Mouse (Mus musculus) gonadal fat pad, adult 2 months (tissue): ENCODE measurements around the gene Gm44596. TPM values are rescaled to one million over a fixed set of nuclear protein-coding genes. Genes with fewer than 3 reads are reported as not detected.

ENCODE experiments used
- DNase-seq: peaks from one replicate; pipeline ENCODE4 v3.0.0-alpha.2; 2012; ENCODE audit warnings: low read depth
- polyA plus RNA-seq: library from polyadenylated mRNA; depleted of rRNA; stranded (reverse); fragments of >200 nt; gene quantifications from 2 replicates; pipeline ENCODE4 v1.2.3, GENCODE M21; 2012; rRNA removed

Gm44596 gene
- polyA plus RNA-seq, 1 experiment = not detected

DNA sequence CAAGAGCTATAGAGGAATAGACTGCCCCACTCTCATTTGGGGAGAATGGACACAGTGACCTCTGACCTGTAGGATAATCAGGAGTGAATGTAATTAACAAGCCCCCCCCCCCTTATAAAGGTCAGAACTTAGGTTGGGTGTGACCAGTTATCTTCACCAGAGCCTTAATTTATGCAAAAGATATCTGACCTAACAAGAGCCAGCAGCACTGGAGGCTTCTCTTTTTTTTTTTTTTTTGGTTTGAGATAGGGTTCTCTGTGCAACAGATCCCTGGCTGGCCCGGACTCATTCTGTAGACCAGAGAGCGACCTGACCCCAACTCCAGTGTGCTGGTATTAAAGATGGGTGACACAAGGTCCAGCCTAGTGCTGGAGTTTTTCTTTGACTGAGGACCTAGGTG lies 54.0 kb downstream of the Gm44596 start:
- no peak for DNase-seq

DNA sequence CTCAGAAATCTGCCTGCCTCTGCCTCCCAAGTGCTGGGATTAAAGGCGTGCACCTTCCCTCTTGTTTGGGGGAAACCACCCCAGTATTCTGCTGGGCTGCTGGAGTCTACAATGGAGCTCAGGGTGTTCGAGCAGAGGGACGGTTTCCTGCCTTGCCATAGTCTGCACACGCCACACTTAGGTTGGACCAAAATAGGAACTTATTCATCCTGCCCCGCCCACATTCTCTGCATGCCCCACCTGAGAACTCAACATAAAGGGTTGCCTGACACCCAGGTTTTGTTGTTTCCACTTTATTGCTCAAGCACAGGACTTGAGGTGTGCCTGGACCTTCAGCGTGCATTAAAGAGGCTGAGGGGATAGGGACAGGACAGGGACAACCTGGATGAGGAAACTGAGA lies 54.5 kb downstream of the Gm44596 start:
- DNase-seq = no peak

DNA sequence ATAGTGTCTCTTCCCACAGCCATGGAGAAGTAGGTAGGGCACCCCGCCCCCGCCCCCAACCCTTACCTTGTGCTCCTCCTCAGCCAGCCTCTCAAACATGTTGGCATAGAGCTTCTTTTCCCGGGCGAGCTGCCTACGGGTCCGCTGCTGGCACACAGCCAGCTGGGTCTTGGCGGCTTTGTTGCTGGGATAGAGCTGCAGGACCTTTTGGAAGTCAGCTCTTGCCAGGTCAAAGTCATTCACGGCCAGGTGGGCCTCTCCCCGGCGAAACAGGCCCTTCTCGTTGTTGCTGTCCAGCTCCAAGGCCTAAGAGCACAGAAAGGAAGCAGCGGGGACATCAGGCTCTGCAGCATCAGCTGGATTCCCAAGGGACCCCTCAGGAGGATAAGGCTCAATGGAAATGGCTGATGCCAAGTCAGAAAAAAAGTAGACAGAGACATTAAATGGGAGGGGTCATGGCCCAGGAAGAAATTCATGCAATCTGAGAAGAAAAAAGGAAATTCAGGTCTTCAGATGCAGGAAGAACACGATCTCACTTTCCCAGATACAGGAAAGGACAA lies 57.1 kb downstream of the Gm44596 start:
- DNase-seq = no peak

GRCm38 (mm10) chr6:128433566-128433965 lies 58.3 kb downstream of the Gm44596 start:
- no peak for DNase-seq

GRCm38 (mm10) chr6:128435474-128435873 lies 60.2 kb downstream of the Gm44596 start:
- no peak for DNase-seq

DNA sequence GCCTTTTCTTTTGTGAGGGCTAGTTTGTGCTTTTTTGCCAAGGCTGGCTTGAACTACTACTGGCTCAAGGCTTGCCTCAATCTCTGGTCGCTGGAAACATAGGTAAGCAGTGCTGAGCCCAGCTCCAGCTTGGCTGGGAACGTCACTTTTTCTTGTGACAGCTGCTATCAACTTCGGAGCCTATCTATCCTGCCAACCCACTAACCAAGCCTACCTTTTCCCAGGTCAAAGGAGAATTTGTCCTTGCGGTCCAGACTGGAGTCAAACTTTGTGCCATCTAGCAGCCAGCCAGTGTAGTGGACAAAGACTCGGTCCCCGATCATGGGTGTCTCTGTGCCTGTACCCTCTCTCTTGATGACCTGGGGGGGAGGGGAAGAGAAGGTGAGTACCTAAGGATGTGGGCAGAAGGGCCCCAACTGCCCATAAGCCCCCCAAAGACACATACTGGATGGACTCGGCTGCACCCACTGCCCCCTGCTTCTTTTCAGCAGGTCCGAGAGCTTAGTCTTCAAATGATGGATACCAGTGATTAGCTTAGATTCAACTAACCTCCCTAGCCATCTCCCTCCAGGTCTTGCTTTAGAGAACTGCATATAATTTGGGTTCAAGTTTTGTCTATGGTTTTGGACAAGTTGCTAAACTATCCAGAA lies 61.2 kb downstream of the Gm44596 start:
- DNase-seq = no peak

DNA sequence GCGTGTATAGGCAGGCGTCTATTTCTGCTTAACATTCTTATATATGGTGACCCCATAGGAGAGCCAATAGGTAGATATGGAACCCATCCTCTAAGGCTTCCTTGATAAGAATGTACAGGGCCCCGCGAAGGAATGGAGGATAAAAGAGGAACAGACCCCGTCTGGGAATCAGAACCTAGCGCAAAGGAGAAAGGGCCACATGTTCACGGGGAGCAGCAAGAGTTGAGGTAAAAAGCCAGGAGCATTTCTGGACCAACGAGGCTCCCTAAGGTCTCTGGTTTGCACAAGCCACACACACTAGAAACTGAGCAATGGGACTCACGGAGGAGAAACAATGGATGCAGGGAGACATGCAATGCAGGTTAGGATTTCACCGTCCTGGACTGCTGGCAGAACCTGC lies 62.0 kb downstream of the Gm44596 start:
- DNase-seq = no peak

GRCm38 (mm10) chr6:128437731-128438316 lies 62.5 kb downstream of the Gm44596 start:
- no peak for DNase-seq

DNA sequence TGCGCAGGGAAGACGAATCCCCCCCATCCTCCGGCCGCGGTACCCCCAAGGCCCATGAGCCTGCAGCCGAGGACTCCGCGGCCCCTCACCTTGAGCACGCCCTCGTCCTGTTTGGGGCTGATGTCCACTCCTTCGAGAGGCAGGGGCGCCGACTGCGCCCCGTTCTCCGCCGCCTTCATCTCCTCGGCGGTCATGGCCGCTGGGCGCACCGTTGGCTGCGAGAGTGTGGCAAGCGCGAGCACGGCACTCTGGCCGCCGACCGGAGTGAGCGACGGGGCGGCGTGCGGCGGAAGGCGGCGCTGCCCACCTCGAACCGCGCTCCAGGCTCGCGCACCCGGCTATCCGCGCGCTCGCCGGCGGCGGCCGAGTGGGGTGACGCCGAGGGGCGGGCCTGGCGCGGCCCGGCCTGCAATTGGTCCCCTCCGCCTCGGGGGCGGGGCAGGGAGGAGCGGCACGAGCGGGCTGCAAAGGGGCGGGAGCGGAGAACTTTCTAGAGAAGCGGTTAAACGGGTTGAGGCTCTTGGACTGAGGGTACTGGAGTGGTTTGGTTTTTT lies 63.1 kb downstream of the Gm44596 start, which contains the start of gene Fkbp4:
Fkbp4 (minus strand) TSS at position 361 of the 554 bp plus-strand sequence.
- DNase-seq = no peak

- no peak for DNase-seq
Measured at GRCm38 (mm10) chr6:128438871-128439341, 63.6 kb downstream of the Gm44596 start.

DNA sequence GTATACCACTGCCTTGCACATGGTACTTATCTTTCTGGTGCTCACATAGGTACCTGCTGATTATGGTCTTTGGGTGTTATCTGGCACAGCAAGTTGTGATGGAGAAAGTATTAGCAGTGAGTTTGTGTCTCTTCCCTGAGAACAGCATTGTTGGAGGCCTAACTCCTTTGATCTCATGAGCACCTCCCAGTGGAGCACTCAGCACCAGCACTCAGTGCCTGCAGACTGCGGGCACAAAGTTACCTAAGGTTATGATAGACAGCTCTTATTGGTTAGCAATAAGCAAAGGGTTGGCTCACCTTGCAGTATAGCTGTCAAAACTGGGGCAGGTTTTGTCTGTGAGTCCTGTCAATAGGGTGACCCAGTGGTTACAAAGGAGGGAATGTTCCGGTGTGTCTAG lies 64.9 kb downstream of the Gm44596 start:
- no peak for DNase-seq

- DNase-seq = no peak
Measured at GRCm38 (mm10) chr6:128445761-128446535, 70.6 kb downstream of the Gm44596 start.

GRCm38 (mm10) chr6:128447063-128447462 lies 71.8 kb downstream of the Gm44596 start:
- DNase-seq = no peak

DNA sequence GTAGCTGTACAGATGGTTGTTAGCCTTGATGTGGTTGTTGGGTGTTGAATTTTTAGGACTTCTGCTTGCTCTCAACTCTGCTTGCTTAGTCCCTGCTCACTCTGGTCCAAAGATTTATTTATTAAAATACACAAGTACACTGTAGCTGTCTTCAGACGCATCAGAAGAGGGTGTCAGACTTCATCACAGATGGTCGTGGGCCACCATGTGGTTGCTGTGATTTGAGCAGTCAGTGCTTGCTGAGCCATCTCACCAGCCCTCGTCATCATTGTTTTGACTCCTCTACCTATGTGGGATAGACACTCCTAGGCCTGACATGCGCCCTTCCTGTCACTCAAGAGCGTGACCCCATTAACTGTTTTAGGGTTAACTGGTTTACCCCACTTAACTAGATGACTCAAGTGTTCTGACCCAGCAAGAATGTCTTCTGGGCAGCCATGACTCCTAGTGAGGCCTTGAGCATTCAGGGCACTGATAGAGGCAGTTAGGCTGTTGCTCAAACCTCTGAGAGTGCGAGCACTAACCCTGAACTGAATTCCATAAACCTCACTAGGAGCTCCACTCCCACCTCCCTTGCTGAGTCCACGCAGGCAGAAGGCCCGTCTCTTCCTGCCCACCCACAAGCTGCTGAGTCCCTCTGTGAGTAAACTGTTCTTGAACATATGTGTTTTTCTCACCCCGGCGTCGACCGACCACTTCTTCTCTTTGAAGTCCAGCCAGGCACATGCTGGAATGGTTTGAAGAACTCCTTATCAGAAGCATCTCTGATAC lies 80.7 kb downstream of the Gm44596 start:
- no peak for DNase-seq

Other genes starting within 250 kb of the Gm44596 start
- gene Tspan9, start 231.9 kb upstream of the Gm44596 start, polyA plus RNA-seq = 91.2 and 113 TPM in 2 replicates
- gene Tead4, start 74.7 kb upstream of the Gm44596 start, polyA plus RNA-seq = 1.8 and 2.0 TPM in 2 replicates
- gene Tulp3, start 19.7 kb upstream of the Gm44596 start, polyA plus RNA-seq = 15.5 and 18.7 TPM in 2 replicates
- gene Rhno1, start 12.6 kb upstream of the Gm44596 start, polyA plus RNA-seq = 6.7 and 10.2 TPM in 2 replicates
- 3.0 and 4.5 TPM in 2 replicates for gene Foxm1, start 12.5 kb upstream of the Gm44596 start, polyA plus RNA-seq
- gene Tex52, start within 50 bp of the Gm44596 start, polyA plus RNA-seq = 0.18 and 0.20 TPM in 2 replicates
- gene Nrip2, start 23.8 kb downstream of the Gm44596 start, polyA plus RNA-seq = 7.5 and 8.2 TPM in 2 replicates
- gene Itfg2, start 49.4 kb downstream of the Gm44596 start, polyA plus RNA-seq = 19.1 and 23.0 TPM in 2 replicates
- 159 and 223 TPM in 2 replicates for gene Fkbp4, start 63.2 kb downstream of the Gm44596 start, polyA plus RNA-seq
- gene Pzp, start 151.2 kb downstream of the Gm44596 start, polyA plus RNA-seq = 1.4 and 4.0 TPM in 2 replicates
- 17.2 and 17.6 TPM in 2 replicates for gene A2ml1, start 206.1 kb downstream of the Gm44596 start, polyA plus RNA-seq
- gene Klrb1a, start 248.0 kb downstream of the Gm44596 start, polyA plus RNA-seq = 29.6 and 31.2 TPM in 2 replicates